Mouse (Mus musculus) 416B (cell line): ENCODE measurements at regions not wholly inside any gene's neighbourhood (a gene's known extent, or its start where the extent isn't known, plus 50 kb on each side); places are given as distances from the start of the nearest gene placed in this dataset.

Source experiments
- DNase-seq: peaks from one replicate; pipeline ENCODE4 v3.0.0; 2011; ENCODE audit warnings: low read depth

- peak; percentile 58 for DNase-seq
Observed at GRCm38 (mm10) chr13:117334125-117334524, 113.2 kb upstream of the Gm17509 start.

- no peak for DNase-seq
Observed at GRCm38 (mm10) chr13:117334539-117334938, 113.7 kb upstream of the Gm17509 start.

DNA sequence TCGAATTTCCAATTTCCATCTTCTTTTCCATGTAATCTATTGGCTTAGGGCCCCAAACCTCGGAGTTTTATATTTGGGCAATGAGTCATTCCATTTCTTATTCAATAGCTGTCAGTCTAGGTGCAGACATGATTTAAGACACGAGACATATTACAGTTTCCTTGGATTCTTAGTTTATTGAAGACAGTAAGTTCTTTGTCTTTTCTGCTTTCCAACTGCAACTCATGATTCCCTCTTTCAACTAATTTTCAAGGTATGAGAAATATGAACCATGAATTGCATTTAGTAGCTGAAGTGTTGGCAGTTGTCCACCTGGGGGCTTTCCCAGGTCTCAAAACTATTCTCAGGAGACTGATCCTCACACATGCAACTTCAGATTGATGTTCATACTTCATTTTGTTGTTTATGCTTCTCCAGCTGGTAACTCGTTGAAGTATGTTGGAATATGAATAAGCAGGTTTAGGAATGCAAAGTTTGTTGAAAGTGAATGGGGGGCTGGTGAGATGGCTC lies 160.3 kb upstream of the Gm17509 start:
- DNase-seq = no peak

DNA sequence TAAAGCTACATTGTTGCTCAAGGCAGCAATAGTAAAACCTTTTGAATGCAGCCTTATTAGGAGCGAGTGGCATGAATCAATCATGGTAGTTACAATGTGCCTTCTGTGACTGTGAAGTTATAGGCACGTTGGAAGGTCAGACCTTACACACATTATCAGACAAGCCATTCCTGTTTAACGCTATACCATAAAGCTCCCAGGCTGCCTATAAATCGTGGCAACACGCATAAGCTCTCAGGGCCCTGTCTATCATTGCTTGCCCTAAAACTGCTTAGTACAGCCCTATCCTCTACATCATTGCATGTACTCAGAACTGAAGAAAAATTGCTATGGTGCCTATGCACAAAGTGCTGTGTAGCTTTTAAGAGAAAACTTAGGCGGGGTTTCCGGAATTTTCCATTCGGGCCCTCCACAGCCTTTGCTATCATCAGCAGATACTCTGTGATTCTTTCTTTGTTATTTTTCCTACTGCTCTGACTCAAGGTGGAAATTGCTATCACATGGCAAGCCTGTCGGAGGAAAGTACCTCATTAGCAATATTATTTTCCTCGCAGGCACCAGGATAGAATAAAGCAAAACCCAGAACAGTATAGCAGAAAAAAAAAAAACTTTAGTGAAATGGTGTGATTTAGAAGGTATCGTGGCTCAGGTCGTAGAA lies 162.7 kb upstream of the Gm17509 start:
- DNase-seq = no peak

GRCm38 (mm10) chr13:117390287-117390686 lies 169.4 kb upstream of the Gm17509 start:
- DNase-seq = no peak

- no peak for DNase-seq
Observed at GRCm38 (mm10) chr13:117393488-117393887, 172.6 kb upstream of the Gm17509 start.

DNA sequence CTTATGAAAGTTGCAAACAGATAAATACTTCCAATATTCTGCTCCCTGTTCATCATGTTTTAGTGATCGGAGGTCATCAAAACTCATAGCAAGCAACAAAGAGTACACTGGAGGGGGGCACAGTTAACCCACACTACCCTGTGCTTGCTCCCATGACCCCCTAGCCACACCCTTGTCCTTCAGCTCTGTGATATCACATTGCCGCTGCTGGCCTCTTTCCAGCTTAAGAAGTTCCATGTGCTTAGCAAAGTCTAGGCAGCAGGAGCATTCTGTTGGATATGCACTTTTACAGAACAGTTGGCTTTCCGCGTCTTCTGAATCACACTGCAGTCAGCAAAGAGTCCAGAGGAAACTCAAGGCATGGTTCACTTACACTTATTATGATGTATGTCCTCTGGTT lies 180.4 kb upstream of the Gm17509 start:
- DNase-seq = no peak

DNA sequence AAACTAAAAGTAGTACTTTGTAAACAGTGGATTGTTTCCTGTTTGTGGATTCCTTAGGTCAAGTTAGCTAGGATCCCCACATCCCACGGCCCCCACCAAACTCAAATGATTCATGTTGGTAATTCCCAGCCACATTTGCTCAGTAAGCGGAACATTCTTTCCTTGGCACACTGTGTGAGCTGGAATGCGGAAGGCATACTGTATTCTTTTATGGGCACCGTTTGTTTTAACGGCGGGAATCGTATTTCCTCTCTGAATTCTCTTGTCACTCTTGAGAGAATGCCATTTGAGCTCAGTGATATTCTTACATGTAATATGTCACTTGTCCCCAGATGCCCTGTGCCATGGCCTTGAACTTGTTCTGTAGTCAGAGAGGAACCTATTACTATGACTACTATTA lies 189.1 kb upstream of the Gm17509 start:
- DNase-seq = no peak

GRCm38 (mm10) chr13:117413616-117414015 lies 188.5 kb upstream of the Hcn1 start:
- DNase-seq = peak; percentile 8

GRCm38 (mm10) chr13:117423558-117423957 lies 178.6 kb upstream of the Hcn1 start:
- DNase-seq = no peak

DNA sequence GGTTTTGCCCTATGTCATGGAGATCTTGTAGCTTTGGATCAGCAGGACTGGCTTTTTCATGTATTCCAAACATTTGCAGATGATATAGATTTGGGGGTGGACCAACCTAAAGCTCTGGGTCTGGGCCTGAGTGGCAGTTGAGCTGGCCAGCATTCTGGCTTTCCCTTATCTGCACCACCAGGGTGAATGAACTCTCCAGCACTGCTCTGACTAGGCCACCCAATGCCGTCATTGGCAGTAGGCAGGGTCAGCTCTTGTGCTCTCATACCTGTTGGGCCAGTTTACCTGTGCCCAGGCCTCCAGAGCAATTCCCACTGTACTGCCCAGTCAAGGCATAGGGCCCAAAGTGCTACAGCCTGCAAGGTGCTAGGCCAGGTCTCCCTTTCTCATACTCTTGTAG lies 177.1 kb upstream of the Hcn1 start:
- DNase-seq = no peak

DNA sequence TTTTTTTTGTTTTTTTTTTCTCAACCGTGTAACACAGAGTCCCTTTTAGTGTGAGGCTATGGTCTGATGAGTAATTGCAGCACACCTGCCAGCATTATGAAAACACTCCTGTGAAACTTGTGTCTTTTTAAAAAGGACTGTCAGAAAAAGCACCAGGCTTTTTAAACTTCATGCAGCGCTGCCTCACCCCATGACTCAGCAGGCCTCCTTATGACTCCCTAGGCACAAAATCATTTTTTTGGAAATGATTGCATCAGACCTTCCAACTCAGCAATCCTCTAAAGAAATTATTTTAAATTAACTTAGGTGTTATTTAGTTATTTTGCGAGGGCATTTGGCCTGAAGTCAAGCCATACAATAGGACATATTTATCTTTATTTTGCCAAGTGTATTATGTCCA lies 134.7 kb upstream of the Hcn1 start:
- peak; percentile 16 for DNase-seq

DNA sequence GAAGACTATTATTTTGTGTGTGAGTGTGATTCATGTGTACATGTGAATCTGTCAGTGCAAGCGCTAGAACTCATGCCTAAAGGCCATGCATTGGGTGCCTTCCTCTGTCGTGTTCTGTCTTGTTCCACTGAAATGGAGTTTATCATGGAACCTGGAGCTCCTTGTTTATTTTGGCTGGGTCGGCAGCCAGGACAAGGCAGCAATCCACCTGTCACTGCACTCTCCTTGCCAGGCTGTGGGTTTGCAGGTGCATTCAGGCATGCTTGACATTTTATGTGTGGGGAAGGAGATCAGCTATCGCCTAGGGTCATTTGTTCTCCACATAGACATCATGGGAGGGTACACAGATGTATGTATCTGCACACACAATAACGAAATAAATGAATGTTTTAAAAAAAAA lies 129.4 kb upstream of the Hcn1 start:
- DNase-seq = no peak

DNA sequence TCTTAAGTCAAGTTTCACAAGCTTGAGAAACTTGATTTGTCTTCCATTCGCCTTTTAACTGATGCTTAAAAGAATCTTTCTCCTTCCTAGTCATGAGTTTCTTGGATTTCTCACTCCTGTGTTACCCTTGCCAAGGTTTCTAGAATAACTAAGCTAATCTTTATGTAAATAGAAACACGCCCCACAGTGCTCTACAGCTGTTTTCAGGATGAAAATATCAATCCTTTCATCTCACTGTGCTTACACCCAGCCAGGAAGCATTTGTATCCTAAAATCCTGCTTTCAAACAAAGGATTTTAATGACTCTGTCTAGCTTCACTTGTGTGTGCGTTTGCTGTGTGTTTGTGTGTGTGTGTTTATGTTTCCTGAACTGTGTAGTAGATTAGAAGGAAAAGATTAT lies 119.5 kb upstream of the Hcn1 start:
- DNase-seq = no peak

- DNase-seq = no peak
Observed at GRCm38 (mm10) chr13:117508746-117509145, 93.4 kb upstream of the Hcn1 start.

GRCm38 (mm10) chr13:117550108-117550507 lies 52.0 kb upstream of the Hcn1 start:
- DNase-seq = peak; percentile 57
